Mouse (Mus musculus) ZHBTc4 (cell line): Measurements from ENCODE around the gene Fgf18.

Experiments
- DNase-seq: peaks from one replicate; pipeline ENCODE4 v3.0.0-alpha.2; 2011; ENCODE audit warnings: low read depth, low spot score

Fgf18 gene

GRCm38 (mm10) chr11:33147171-33147571 lies at the start of gene Fgf18:
TSS of gene Fgf18 (minus strand) at chr11:33147400.
- DNase-seq, result peak; percentile 62

GRCm38 (mm10) chr11:33196447-33197132 lies 49.4 kb upstream of the Fgf18 start:
- DNase-seq, result no peak

- no peak for DNase-seq
These were observed 48.6 kb upstream of the Fgf18 start for GRCm38 (mm10) chr11:33195531-33196446.

GRCm38 (mm10) chr11:33195061-33195460 lies 47.9 kb upstream of the Fgf18 start:
- no peak for DNase-seq

GRCm38 (mm10) chr11:33193695-33194094 lies 46.5 kb upstream of the Fgf18 start:
- DNase-seq, result peak; percentile 69

GRCm38 (mm10) chr11:33181804-33182203 lies 34.6 kb upstream of the Fgf18 start:
- DNase-seq, result no peak

GRCm38 (mm10) chr11:33180701-33181116 lies 33.5 kb upstream of the Fgf18 start:
- peak; percentile 76 for DNase-seq

- DNase-seq, result peak; percentile 63
These were observed 32.6 kb upstream of the Fgf18 start for GRCm38 (mm10) chr11:33179802-33180201.

- peak; percentile 73 for DNase-seq
These were observed 29.5 kb upstream of the Fgf18 start for GRCm38 (mm10) chr11:33176525-33177245.

- no peak for DNase-seq
These were observed 28.6 kb upstream of the Fgf18 start for GRCm38 (mm10) chr11:33175768-33176167.

- DNase-seq, result peak; percentile 82
These were observed 23.3 kb upstream of the Fgf18 start for GRCm38 (mm10) chr11:33170489-33170888.

GRCm38 (mm10) chr11:33162998-33163506 lies 15.9 kb upstream of the Fgf18 start, which contains the start of gene Npm1:
TSS of gene Npm1 (minus strand) at chr11:33163206.
- DNase-seq, result peak; percentile 100

- DNase-seq, result peak; percentile 93
These were observed 15.2 kb upstream of the Fgf18 start for GRCm38 (mm10) chr11:33162211-33162997.

- DNase-seq, result no peak
These were observed 12.5 kb upstream of the Fgf18 start for GRCm38 (mm10) chr11:33159741-33160140.

- DNase-seq, result peak; percentile 16
These were observed 10.4 kb upstream of the Fgf18 start for GRCm38 (mm10) chr11:33157453-33158196.

GRCm38 (mm10) chr11:33156436-33157015 lies 9.3 kb upstream of the Fgf18 start:
- peak; percentile 12 for DNase-seq

GRCm38 (mm10) chr11:33154459-33154858 lies 7.3 kb upstream of the Fgf18 start:
- DNase-seq, result no peak

GRCm38 (mm10) chr11:33152997-33153396 lies 5.8 kb upstream of the Fgf18 start:
- DNase-seq, result no peak

- no peak for DNase-seq
These were observed 4.6 kb upstream of the Fgf18 start for GRCm38 (mm10) chr11:33151780-33152145.
